Mouse (Mus musculus) heart, embryonic 13.5 days (tissue): Measurements from ENCODE around the gene Gpr45. TPM values are rescaled to one million over a fixed set of nuclear protein-coding genes. Genes with fewer than 3 reads are reported as not detected.

Experiments used
- ATAC-seq: fragments of 200-750 bp; cut with Nextera tagmentation; 2 replicates; pipeline ENCODE4 v1.8.0; 2017; ENCODE audit warnings: moderate TSS enrichment; ENCODE audit not compliant: insufficient number of reproducible peaks, low FRiP score, low TSS enrichment; ENCODE audit errors: extremely low read depth
- H3K27ac ChIP-seq: fragments of 300-500 bp; sonication (generic); replicated peaks from 2 replicates; pipeline ENCODE4 v1.5.1; 2015; ENCODE audit warnings: moderate library complexity, mild to moderate bottlenecking, inconsistent platforms
- H3K27me3 ChIP-seq: fragments of 300-500 bp; sonication (generic); replicated peaks from 2 replicates; pipeline ENCODE4 v1.6.1; 2015; ENCODE audit warnings: mild to moderate bottlenecking, inconsistent platforms
- H3K36me3 ChIP-seq: fragments of 300-500 bp; sonication (generic); 2 replicates; pipeline ENCODE4 v1.6.1; 2015; ENCODE audit warnings: mild to moderate bottlenecking, inconsistent platforms
- H3K4me1 ChIP-seq: fragments of 300-500 bp; sonication (generic); 2 replicates; pipeline ENCODE4 v1.6.1; 2015; ENCODE audit warnings: inconsistent platforms
- H3K4me2 ChIP-seq: fragments of 300-500 bp; sonication (generic); 2 replicates; pipeline ENCODE4 v1.6.1; 2015; ENCODE audit warnings: inconsistent platforms, mild to moderate bottlenecking, moderate library complexity
- H3K4me3 ChIP-seq: fragments of 300-500 bp; sonication (generic); 2 replicates; pipeline ENCODE4 v1.5.1; 2015; ENCODE audit warnings: moderate library complexity, mild to moderate bottlenecking, inconsistent platforms
- H3K9ac ChIP-seq: fragments of 300-500 bp; sonication (generic); 2 replicates; pipeline ENCODE4 v1.6.1; 2015; ENCODE audit warnings: inconsistent platforms, mild to moderate bottlenecking, moderate library complexity
- H3K9me3 ChIP-seq: fragments of 300-500 bp; sonication (generic); 2 replicates; pipeline ENCODE4 v1.6.1; 2016; ENCODE audit warnings: inconsistent platforms
- WGBS: fragments of 180-500 bp; shearing (Covaris S2); methylation state at CpG from one replicate; pipeline ENCODE4 v1.1.7; 2015; ENCODE audit warnings: mixed read lengths; 5-methylcytosine and 5-hydroxymethylcytosine counted together
- polyA plus RNA-seq: library from polyadenylated mRNA; unstranded; fragments of >200 nt; fragmentation: Nextera tagmentation; extraction: Ambion mirVana; gene quantifications from 2 replicates; pipeline ENCODE4 v1.2.1, GENCODE M21; 2015

Gene Gpr45
- polyA plus RNA-seq, 1 experiment from 2014 or later: 1.9 TPM

DNA sequence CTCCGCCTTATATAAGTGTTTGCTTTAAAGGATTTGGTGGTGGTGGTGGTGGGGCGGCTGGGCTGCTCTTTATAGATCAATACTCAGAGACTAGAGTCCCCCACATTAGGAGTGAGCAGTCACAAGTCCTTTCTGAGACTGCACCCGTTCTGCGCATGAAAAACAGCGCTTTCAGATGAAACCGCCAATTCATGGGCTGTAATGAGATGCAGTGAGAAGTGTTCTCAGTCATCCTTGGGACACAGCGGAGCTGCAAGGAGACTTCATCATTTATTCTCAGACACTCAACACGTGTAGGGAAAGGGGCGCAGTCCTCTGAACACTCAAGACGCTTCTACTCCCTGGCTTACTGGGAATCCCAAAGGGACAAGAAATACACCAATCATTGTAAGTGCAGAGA, 95.1 kb downstream of the Gpr45 start:
- Histone ChIP-seq H3K4me1 (peaks cover under 1% of the 10 kb centered on the region), H3K27me3 (no peaks in the 10 kb centered on the region), H3K9me3 (no peaks in the 10 kb centered on the region), H3K36me3 (peaks cover 51% of the 10 kb centered on the region), H3K27ac (no peak overlapping the region), H3K9ac (no peak overlapping the region), H3K4me3 (no peak overlapping the region), H3K4me2 (no peak overlapping the region)
- 86% methylated on average over 10 of the region's 10 CpGs for WGBS
- ATAC-seq: no peak

DNA sequence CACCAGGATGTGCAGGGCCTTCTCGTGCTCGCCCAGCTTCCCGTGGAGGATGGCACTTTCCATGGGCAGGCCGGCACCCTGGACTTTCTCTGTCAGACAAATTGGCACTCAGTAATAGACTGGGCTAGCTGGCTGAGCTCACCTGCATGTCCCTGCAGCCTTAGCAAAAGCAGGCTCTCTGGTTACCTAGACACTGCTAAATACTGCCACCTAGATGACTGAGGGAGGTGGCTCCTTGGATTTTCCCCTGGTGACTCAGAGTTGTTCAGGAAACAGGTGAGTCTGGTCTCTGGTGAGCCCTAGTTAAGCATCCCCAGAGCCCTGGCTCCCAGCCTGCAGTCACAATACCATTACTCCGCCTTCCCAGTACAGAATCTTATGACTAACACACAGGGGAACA, 99.2 kb downstream of the Gpr45 start:
- H3K27me3 ChIP-seq: no peaks in the 10 kb centered on the region
- no peak for ATAC-seq
- H3K4me2 ChIP-seq: no peak overlapping the region
- 86% methylated on average over 5 of the region's 5 CpGs for whole genome bisulfite sequencing
- peaks cover 90% of the 10 kb centered on the region for H3K36me3 ChIP-seq
- no peaks in the 10 kb centered on the region for H3K9me3 ChIP-seq
- H3K27ac ChIP-seq: no peak overlapping the region
- H3K9ac ChIP-seq: no peak overlapping the region
- H3K4me3 ChIP-seq: no peak overlapping the region
- peaks cover 6% of the 10 kb centered on the region; the same call in 1 of the 2 replicates for H3K4me1 ChIP-seq

DNA sequence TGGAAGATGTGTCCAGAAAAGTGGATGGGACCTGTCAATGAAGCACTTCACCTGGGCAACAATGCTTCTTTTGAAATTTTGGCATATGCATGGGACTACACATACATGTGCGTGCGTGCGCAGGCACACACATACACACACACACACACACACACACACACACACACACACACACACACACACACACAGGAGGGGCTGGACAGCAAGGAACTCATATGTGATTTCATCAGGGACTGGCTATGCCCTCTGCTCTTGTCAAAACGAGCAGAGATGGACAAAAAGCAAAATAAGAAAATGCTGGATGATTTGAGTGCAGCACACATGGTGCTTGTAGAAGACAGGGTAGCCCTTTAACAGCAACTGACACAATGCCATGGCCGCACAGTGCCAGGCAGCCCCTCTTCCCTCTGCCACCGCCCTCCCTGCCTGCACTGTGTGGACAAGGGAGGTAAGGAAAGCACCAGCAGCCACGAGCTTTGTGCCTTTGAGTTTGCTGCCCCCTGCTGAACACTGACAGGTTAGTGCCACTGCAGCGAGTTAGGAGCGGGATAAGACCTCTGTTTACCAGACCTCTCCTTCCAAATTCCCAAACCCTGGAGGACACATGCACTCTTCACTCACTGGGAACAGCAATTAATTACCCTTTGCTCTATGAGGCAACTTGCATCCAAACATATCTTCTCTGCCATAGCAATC, 113.1 kb downstream of the Gpr45 start:
- H3K27ac ChIP-seq: no peak overlapping the region
- no peak overlapping the region for H3K4me3 ChIP-seq
- H3K27me3 ChIP-seq: no peaks in the 10 kb centered on the region
- no peak overlapping the region for H3K9ac ChIP-seq
- peak; percentile 37; the same call in 1 of the 2 replicates for ATAC-seq
- H3K4me2 ChIP-seq: no peak overlapping the region
- peaks cover 66% of the 10 kb centered on the region for H3K36me3 ChIP-seq
- H3K4me1 ChIP-seq: no peaks in the 10 kb centered on the region
- no peaks in the 10 kb centered on the region for H3K9me3 ChIP-seq
- WGBS: 52% methylated on average over 9 of the region's 9 CpGs

DNA sequence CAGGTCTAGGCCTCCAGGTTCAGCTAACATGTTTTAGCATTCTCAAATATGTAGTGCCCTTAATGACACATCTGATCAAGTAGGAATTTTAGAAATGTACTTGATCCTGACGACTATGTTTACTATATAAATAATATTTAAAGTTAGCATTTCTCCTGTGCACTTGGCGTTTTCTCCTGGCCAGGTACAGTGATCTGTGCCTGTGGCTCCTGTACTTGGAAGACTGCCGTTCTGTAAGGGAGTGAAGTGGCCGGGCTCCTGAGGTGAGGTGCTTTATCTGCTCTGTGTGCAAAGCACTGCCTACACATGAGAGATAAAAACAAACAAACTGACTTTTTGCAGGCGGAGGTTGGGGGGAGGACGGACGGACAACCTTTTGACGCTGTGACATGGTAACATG, 113.9 kb downstream of the Gpr45 start:
- no peaks in the 10 kb centered on the region for H3K9me3 ChIP-seq
- H3K27me3 ChIP-seq: no peaks in the 10 kb centered on the region
- no peak overlapping the region for H3K27ac ChIP-seq
- peaks cover 66% of the 10 kb centered on the region for H3K36me3 ChIP-seq
- no peak overlapping the region for H3K9ac ChIP-seq
- no peaks in the 10 kb centered on the region for H3K4me1 ChIP-seq
- ATAC-seq: no peak
- 72% methylated on average over 8 of the region's 8 CpGs for WGBS
- H3K4me3 ChIP-seq: no peak overlapping the region
- no peak overlapping the region for H3K4me2 ChIP-seq

DNA sequence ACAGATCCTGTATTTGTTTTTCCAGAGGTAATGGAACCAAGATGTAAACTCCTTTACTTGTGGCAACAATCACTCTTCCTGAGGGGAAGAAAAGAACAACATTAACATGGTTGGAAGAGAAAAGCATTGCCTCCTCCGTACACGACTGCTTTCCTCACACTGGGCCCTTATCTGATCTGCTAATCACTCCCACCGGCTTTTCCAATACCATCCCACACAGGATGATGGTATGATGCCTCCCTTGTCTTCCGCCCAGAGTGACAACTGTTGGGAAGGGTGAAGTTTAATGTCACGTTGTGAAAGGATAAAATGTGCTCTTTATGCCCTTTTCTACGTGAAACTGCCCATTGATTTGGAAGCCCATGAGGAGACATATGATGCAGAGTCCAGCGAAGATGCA, 114.9 kb downstream of the Gpr45 start:
- WGBS: 56% methylated on average over 7 of the region's 7 CpGs
- H3K4me1 ChIP-seq: no peaks in the 10 kb centered on the region
- ATAC-seq: no peak

DNA sequence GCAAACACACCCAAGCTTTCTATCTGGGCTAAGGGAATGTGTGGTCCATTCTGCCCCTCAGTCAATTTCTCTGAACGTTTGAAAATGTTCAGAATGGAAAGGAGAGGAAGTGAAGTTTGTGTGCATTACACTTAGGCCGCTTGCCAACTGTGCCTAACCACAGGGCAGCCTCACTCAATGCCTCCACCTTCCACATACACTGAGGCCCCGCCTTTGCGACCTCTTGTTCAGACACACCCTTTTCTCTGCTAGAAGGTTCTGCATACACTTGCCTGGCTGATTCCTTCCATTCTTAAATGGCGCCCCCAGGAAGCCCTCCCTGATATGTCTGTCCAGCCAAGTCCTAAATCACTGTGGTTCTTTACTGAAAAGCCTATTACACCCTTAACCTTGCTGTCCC, 118.1 kb downstream of the Gpr45 start:
- ATAC-seq: no peak
- Histone ChIP-seq H3K4me1 (no peaks in the 10 kb centered on the region), H3K9ac (no peak overlapping the region), H3K4me3 (no peak overlapping the region), H3K4me2 (no peak overlapping the region), H3K27ac (no peak overlapping the region), H3K36me3 (peaks cover 74% of the 10 kb centered on the region), H3K27me3 (no peaks in the 10 kb centered on the region), H3K9me3 (no peaks in the 10 kb centered on the region)
- 79% methylated on average over 5 of the region's 5 CpGs for WGBS

More for the DNA sequence above, 114.9 kb downstream of the Gpr45 start:
- Histone ChIP-seq H3K27me3 (no peaks in the 10 kb centered on the region), H3K9ac (no peak overlapping the region), H3K9me3 (no peaks in the 10 kb centered on the region), H3K36me3 (peaks cover 64% of the 10 kb centered on the region), H3K4me3 (no peak overlapping the region), H3K27ac (no peak overlapping the region), H3K4me2 (no peak overlapping the region)

DNA sequence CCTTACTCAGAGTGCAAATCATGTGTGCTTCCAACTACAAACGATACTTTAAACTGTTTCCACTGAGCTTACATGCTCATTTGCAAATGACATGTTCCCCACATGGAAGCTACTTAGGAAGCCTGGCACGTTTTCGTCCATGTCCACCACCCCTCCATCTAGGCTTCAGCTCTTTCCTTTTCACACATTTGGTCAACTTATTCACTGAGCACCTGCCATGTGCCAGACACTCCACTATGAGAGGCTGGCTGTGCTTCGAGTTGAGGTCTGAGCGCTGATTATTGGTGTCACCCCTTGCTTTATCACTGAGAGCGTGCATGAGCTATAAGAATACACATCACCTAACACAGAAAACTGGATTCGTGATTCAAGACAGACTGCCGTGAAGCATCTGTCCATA, 119.4 kb downstream of the Gpr45 start:
- H3K27ac ChIP-seq: no peak overlapping the region
- H3K4me1 ChIP-seq: no peaks in the 10 kb centered on the region
- whole genome bisulfite sequencing: 83% methylated on average over 8 of the region's 8 CpGs
- peaks cover 65% of the 10 kb centered on the region for H3K36me3 ChIP-seq
- no peak overlapping the region for H3K4me2 ChIP-seq
- H3K9ac ChIP-seq: no peak overlapping the region
- no peaks in the 10 kb centered on the region for H3K27me3 ChIP-seq
- H3K9me3 ChIP-seq: no peaks in the 10 kb centered on the region
- no peak for ATAC-seq
- H3K4me3 ChIP-seq: no peak overlapping the region

DNA sequence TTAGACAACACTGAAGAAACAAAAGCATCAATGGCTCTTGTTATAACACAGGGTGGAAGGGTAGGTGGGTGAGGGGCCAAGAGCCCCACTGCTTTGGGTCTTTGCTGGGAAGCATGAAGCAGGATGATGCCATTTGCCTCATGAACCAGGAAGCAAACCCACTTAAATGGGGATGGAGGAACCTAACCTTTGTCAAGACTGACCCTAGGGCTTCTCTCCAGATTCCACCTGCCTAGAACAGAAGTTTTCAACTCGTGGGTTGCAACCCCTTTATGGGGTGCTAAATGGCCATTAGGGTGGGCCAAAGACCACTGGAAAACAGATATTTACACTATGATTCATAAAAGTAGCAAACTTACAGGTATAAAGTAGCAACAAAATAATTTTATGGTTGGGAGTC, 119.9 kb downstream of the Gpr45 start:
- 68% methylated on average over 1 of the region's 1 CpGs for WGBS
- Histone ChIP-seq H3K36me3 (peaks cover 60% of the 10 kb centered on the region), H3K27me3 (no peaks in the 10 kb centered on the region), H3K4me1 (no peaks in the 10 kb centered on the region), H3K4me2 (no peak overlapping the region), H3K27ac (no peak overlapping the region), H3K9ac (no peak overlapping the region), H3K4me3 (no peak overlapping the region), H3K9me3 (no peaks in the 10 kb centered on the region)
- no peak for ATAC-seq

DNA sequence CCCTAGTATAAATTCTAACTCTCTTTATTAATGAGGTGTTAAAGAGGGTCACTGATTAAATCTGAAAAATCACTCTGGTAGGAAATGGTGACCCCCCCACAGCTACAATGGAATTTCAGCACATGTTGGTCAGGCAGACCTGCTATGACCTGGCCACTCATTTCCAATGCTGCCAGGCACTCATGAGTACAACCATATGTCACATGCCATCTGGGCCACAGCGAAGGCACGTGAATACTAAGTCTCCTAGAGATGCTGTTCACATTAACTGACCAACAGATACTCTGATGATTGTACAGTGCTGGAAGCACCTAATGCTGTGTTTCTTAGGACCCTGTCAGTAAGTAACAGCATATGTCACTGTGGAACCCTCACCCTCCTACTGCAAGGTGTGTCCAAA, 122.1 kb downstream of the Gpr45 start:
- Histone ChIP-seq H3K27ac (no peak overlapping the region), H3K27me3 (no peaks in the 10 kb centered on the region), H3K36me3 (peaks cover 52% of the 10 kb centered on the region), H3K4me2 (no peak overlapping the region), H3K4me1 (no peaks in the 10 kb centered on the region), H3K4me3 (no peak overlapping the region), H3K9me3 (no peaks in the 10 kb centered on the region), H3K9ac (no peak overlapping the region)
- WGBS: 94% methylated on average over 2 of the region's 2 CpGs
- ATAC-seq: no peak

DNA sequence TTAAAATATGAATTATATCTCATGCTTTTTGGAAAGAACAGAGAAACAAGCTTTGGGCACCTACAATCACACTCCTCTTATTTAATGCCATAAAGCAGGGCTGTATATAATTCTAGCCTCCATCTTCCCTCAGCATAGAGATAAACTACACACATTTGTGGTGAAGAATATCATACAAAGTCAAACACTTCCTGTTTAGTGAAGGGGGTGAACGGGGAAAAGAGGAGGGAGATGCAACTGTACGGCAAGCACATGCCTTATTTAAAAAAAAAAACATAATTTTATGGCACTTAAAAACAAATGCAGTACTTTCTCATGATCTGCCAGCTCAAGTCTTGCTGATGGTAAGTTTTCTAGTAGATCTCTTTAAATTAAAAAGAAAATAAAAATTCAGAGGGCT, 125.5 kb downstream of the Gpr45 start:
- Histone ChIP-seq H3K9me3 (no peaks in the 10 kb centered on the region), H3K4me2 (no peak overlapping the region), H3K4me1 (no peaks in the 10 kb centered on the region), H3K27ac (no peak overlapping the region), H3K9ac (no peak overlapping the region), H3K27me3 (no peaks in the 10 kb centered on the region), H3K4me3 (no peak overlapping the region), H3K36me3 (peaks cover 26% of the 10 kb centered on the region)
- 65% methylated on average over 2 of the region's 2 CpGs for WGBS
- no peak for ATAC-seq

DNA sequence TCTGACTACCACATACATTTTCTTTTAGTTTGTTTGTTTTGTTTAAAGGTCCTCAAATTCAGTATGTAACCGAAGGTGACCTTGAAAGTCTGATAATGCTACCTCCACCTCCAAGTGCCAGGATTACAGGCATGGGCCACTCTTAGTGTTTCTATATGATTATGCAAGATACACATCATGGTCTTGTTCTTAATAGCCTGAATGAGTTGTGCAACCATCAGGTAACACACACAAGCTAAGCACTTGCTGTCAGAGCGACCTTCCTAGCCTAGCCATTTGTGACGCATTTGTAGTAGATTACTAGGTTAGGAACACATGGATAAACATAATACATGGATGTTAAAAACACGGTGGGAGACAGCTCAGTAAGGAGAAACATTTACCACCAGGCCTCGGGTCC, 130.3 kb downstream of the Gpr45 start:
- no peak for ATAC-seq
- H3K27ac ChIP-seq: no peak overlapping the region
- no peak overlapping the region for H3K4me2 ChIP-seq

More for the DNA sequence above, 130.3 kb downstream of the Gpr45 start:
- H3K4me3 ChIP-seq: no peak overlapping the region
- 0 out of 2 replicates have a peak, but pooled peaks cover 3% of the 10 kb centered on the region for H3K9me3 ChIP-seq
- no peaks in the 10 kb centered on the region for H3K4me1 ChIP-seq
- WGBS: 75% methylated on average over 5 of the region's 5 CpGs
- no peak overlapping the region for H3K9ac ChIP-seq
- peaks cover 6% of the 10 kb centered on the region for H3K36me3 ChIP-seq
- H3K27me3 ChIP-seq: no peaks in the 10 kb centered on the region
